Mouse (Mus musculus) embryonic facial prominence, embryonic 10.5 days (tissue): Measurements from ENCODE around the gene Boll. TPM values are rescaled to one million over a fixed set of nuclear protein-coding genes. Genes with fewer than 3 reads are reported as not detected.

Experiments used
- DNase-seq: peaks from one replicate; pipeline ENCODE4 v3.0.0-alpha.2; 2017; ENCODE audit warnings: low spot score
- H3K27ac ChIP-seq: fragments of 300-500 bp; sonication (generic); replicated peaks from 2 replicates; pipeline ENCODE4 v1.5.1; 2016; ENCODE audit warnings: mild to moderate bottlenecking
- H3K27me3 ChIP-seq: fragments of 300-500 bp; sonication (generic); replicated peaks from 2 replicates; pipeline ENCODE4 v1.6.1; 2016; ENCODE audit warnings: low read depth, mild to moderate bottlenecking; ENCODE audit not compliant: poor library complexity, severe bottlenecking
- H3K36me3 ChIP-seq: fragments of 300-500 bp; sonication (generic); replicated peaks from 2 replicates; pipeline ENCODE4 v1.6.1; 2016; ENCODE audit warnings: mild to moderate bottlenecking, moderate library complexity
- H3K4me1 ChIP-seq: fragments of 300-500 bp; sonication (generic); 2 replicates; pipeline ENCODE4 v1.6.1; 2016
- H3K4me3 ChIP-seq: fragments of 300-500 bp; sonication (generic); 2 replicates; pipeline ENCODE4 v1.5.1; 2016; ENCODE audit warnings: mild to moderate bottlenecking, moderate library complexity
- H3K9me3 ChIP-seq: fragments of 300-500 bp; sonication (generic); 2 replicates; pipeline ENCODE4 v1.6.1; 2016; ENCODE audit warnings: mild to moderate bottlenecking
- WGBS: fragments of 180-500 bp; shearing (Covaris S2); methylation state at CpG from one replicate; pipeline ENCODE4 v1.1.7; 2016; 5-methylcytosine and 5-hydroxymethylcytosine counted together
- polyA plus RNA-seq: library from polyadenylated mRNA; unstranded; fragments of >200 nt; fragmentation: Nextera tagmentation; extraction: Ambion mirVana; gene quantifications from 2 replicates; pipeline ENCODE4 v1.2.1, GENCODE M21; 2016

Gene Boll
- polyA plus RNA-seq, 1 experiment from 2014 or later, result not detected

GRCm38 (mm10) chr1:55236487-55236886, 126.8 kb downstream of the Boll start:
- Histone ChIP-seq H3K36me3 (0 out of 2 replicates have a peak, but pooled peaks cover 3% of the 10 kb centered on the region), H3K27ac (peak overlapping the region; percentile 81), H3K9me3 (no peaks in the 10 kb centered on the region), H3K4me1 (peaks cover 41% of the 10 kb centered on the region), H3K4me3 (peak overlapping the region; percentile 92), H3K27me3 (no peaks in the 10 kb centered on the region)
- DNase-seq, result no peak
- 42% methylated on average over 5 of the region's 5 CpGs for WGBS

DNA sequence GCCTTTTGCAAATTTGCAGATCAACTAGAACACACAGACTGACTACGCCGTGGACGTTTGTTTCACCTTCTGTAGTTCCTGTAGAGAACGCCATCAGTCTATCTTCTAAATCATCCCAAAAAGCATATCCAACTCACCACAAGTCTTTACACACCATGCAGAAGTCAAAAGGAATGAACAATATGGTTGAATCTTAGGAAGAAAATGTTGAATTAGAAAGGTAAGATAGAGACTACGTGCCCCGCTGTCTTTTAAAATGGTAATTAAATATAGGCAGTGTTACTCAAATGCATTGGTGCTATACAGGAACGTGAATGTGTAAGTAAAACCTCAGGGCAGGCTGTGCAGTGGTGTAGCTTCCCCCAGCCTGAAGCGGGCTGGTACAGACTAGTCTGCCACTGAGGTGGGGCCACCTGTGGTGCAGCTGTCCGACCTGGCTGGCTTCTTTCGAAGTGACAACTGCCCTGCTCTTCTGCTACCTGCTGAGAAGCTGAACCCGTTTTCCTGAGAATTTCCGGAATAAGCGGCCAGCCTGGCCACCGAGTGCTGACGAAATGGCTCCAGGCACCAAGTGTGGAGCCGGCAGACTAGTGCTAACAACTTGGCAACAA, 128.3 kb downstream of the Boll start:
- no peak for DNase-seq
- WGBS, result 55% methylated on average over 16 of the region's 16 CpGs
- peaks cover 29% of the 10 kb centered on the region for H3K4me1 ChIP-seq

GRCm38 (mm10) chr1:55228256-55228884, 134.9 kb downstream of the Boll start:
- 88% methylated on average over 8 of the region's 8 CpGs for WGBS
- peaks cover 26% of the 10 kb centered on the region for H3K4me1 ChIP-seq
- no peaks in the 10 kb centered on the region for H3K27me3 ChIP-seq
- no peaks in the 10 kb centered on the region for H3K36me3 ChIP-seq
- DNase-seq, result peak; percentile 4
- H3K9me3 ChIP-seq, result no peaks in the 10 kb centered on the region
- H3K4me3 ChIP-seq, result no peak overlapping the region
- H3K27ac ChIP-seq, result no peak overlapping the region

More for the DNA sequence above, 128.3 kb downstream of the Boll start:
- H3K27me3 ChIP-seq, result no peaks in the 10 kb centered on the region
- H3K4me3 ChIP-seq, result no peak overlapping the region
- no peak overlapping the region for H3K27ac ChIP-seq
- no peaks in the 10 kb centered on the region for H3K36me3 ChIP-seq
- H3K9me3 ChIP-seq, result no peaks in the 10 kb centered on the region

DNA sequence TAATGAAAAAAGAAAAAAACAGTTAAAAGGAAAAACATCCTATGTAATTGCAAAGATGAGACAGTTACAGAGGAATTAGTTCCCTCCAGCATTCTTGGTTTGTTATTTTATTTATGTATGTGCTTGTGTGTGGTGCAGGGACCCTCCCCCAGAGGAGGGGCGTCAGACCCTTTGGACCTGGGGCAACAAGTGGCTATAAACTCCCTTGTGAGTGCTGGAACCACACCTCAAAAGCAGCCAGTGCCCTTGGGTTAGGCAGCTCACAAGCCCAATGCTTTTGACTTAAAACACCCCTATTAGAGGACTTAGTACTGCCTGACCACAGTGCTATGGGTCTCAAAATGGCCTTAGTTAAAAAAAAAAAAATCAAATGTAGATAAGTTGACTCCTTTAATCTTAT, 135.9 kb downstream of the Boll start:
- 27% methylated on average over 1 of the region's 1 CpGs for WGBS

DNA sequence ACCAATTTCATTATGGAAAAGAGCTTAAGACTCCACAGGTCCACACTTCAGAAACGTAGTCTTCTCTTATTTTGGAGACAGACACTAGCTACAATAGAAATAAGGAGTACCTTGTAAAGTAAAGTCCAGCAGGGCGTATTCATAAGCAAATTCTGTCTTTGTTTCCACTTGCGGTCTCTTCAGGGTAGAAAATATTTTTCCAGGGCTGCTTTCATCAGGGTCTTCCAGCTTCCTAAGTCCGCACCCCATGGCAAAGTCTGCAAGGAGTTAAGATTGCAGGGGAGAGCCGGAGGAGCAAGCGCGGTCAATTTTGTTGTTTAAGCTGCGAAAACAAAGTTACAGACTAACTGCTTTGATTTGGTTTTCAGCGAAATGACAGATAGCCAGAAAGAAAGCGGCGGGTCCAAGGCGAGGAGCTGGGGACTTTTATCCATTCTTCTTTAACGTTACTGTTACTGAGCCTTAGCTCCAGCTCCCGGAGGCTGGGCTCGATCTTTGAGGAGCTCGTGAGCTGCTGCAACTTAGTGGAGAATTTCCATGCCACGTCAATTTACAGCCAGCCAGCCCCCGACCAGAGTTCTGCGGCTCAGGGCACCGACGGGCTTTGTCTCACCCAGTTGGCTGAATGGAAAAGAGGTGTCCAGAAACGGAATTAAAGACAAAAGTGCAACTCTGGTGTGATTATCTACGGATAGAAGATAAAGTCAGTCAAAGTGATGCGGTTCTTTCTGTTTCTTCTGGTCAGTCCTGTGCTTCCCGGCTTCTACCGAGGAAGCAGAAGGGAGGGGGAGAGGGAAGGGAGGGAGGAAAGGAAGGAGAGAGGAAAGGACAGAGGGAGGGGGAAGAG, 137.0 kb downstream of the Boll start, which contains the start of gene Rftn2:
Rftn2 (minus strand) TSS at position 772 of the 847 bp plus-strand sequence.
- peak within 1 kb of the TSS; percentile 64 for H3K4me3 ChIP-seq
- peak within 1 kb of the TSS; percentile 85 for H3K27ac ChIP-seq
- H3K9me3 ChIP-seq, result no peaks in the 10 kb centered on the region
- WGBS, result 1% methylated on average over 26 of the region's 26 CpGs
- H3K36me3 ChIP-seq, result no peaks in the 10 kb centered on the region
- peak; percentile 70 for DNase-seq
- peaks cover 31% of the 10 kb centered on the region for H3K4me1 ChIP-seq
- H3K27me3 ChIP-seq, result no peaks in the 10 kb centered on the region

More for the DNA sequence above, 135.9 kb downstream of the Boll start:
- Histone ChIP-seq H3K9me3 (no peaks in the 10 kb centered on the region), H3K4me3 (no peak overlapping the region), H3K27me3 (no peaks in the 10 kb centered on the region), H3K27ac (no peak overlapping the region), H3K36me3 (no peaks in the 10 kb centered on the region), H3K4me1 (peaks cover 28% of the 10 kb centered on the region)
- DNase-seq, result peak; percentile 9

GRCm38 (mm10) chr1:55225398-55225797, 137.9 kb downstream of the Boll start:
- WGBS, result 13% methylated on average over 3 of the region's 3 CpGs
- peak; percentile 47 for DNase-seq

DNA sequence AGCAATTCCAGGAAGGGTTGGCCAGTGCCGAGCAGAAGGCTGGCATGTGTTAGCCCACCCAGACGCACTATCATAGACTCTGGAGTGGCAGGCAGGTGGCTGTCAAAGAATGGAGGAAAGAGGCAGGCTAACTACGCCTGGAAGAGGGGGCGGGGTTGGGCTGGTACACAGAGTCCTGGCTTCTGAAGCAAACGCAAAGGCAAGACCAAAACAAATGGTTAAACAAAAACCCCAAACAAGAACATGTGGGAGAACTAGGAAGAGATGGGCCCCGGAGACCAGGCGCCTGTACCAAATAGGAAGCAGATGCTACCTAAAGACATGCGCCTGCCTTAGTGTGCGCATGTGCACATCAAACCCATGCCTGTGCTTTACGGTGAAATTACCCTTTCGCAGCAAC, 139.2 kb downstream of the Boll start:
- Histone ChIP-seq H3K4me3 (peak overlapping the region; percentile 64), H3K27ac (peak overlapping the region; percentile 85), H3K4me1 (peaks cover 34% of the 10 kb centered on the region), H3K36me3 (no peaks in the 10 kb centered on the region), H3K27me3 (no peaks in the 10 kb centered on the region), H3K9me3 (no peaks in the 10 kb centered on the region)
- DNase-seq, result peak; percentile 65
- WGBS, result 36% methylated on average over 11 of the region's 11 CpGs

More at GRCm38 (mm10) chr1:55225398-55225797, 137.9 kb downstream of the Boll start:
- Histone ChIP-seq H3K9me3 (no peaks in the 10 kb centered on the region), H3K27ac (peak overlapping the region; percentile 85), H3K27me3 (no peaks in the 10 kb centered on the region), H3K4me1 (peaks cover 32% of the 10 kb centered on the region), H3K4me3 (peak overlapping the region; percentile 64), H3K36me3 (no peaks in the 10 kb centered on the region)

DNA sequence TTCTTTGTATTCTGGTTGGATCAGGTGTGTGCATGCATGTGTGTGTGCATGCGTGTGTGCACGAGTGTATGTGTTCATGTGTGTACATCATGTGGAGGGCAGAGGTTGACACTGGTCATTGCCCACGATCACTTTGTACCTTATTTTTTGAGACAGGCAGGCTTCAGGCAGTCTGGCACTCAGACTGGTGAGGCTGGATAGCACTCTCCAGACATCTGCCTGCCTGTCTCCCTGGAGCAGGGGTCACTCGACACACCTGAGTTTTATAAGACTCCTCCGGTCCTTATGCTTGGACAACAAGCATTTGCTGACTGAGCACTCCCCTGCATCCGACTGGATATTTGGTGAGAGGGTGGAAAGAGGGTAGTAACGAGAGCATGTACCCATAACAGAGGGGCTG, 140.2 kb downstream of the Boll start:
- Histone ChIP-seq H3K27ac (no peak overlapping the region), H3K9me3 (no peaks in the 10 kb centered on the region), H3K4me3 (no peak overlapping the region), H3K36me3 (no peaks in the 10 kb centered on the region), H3K4me1 (peaks cover 34% of the 10 kb centered on the region), H3K27me3 (no peaks in the 10 kb centered on the region)
- whole genome bisulfite sequencing, result 83% methylated on average over 7 of the region's 7 CpGs
- DNase-seq, result peak; percentile 4

GRCm38 (mm10) chr1:55221352-55221751, 141.9 kb downstream of the Boll start:
- H3K27me3 ChIP-seq, result no peaks in the 10 kb centered on the region
- no peaks in the 10 kb centered on the region for H3K9me3 ChIP-seq
- H3K36me3 ChIP-seq, result no peaks in the 10 kb centered on the region
- H3K27ac ChIP-seq, result no peak overlapping the region
- peaks cover 25% of the 10 kb centered on the region for H3K4me1 ChIP-seq
- H3K4me3 ChIP-seq, result no peak overlapping the region
- DNase-seq, result no peak
- 88% methylated on average over 4 of the region's 4 CpGs for WGBS

DNA sequence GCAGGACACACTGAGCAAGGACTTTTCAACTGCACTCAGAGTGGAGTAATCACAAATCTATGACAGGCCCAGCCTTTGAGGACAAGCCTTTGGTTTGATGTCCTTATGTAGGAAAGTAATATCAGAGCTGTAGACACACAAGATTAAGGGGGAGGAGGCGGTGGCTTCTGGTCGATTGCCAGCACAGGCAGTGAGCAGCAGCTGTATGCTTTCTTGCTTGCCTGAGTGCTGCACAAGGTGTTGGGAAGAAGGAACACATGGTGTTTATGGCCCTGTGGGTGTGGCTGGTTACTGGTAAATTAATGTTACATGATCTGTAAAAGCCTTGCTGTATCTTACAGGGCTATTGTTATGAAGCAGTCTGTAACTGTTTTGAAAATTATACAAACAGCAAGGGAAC, 146.1 kb downstream of the Boll start:
- Histone ChIP-seq H3K27ac (no peak overlapping the region), H3K4me1 (peaks cover 9% of the 10 kb centered on the region; the same call in 1 of the 2 replicates), H3K36me3 (no peaks in the 10 kb centered on the region), H3K4me3 (no peak overlapping the region), H3K27me3 (no peaks in the 10 kb centered on the region), H3K9me3 (no peaks in the 10 kb centered on the region)
- no peak for DNase-seq
- WGBS, result 89% methylated on average over 2 of the region's 2 CpGs

DNA sequence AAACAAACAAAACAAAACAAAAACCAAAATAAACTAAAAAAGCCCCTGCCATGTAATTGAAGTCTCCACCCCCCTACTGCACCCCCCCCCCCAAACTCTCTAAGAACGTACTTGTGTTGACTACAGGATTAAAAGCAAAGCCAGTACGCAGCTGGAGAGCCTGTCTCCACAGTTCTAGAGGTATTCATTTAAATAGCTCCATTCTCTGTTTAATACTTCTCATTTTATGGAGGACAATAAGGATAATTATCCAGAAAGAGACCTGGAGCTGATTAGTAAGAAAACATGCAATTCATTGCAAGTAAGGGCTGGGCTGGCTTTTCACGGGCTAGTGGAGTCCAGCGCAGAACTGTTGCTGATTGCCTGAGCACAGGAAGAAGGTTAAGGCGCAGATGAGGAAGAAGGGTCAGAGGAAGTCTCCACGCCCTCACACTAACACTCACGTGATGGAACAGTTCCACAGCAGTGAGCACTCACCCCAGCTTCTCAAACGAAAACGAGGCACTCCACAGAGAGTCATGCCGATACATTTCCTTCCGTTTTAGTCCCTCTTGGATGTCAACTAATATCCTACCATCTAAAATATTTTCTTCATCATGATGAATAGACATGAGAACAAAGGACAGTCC, 148.0 kb downstream of the Boll start:
- Histone ChIP-seq H3K36me3 (no peaks in the 10 kb centered on the region; the same call in 1 of the 2 replicates), H3K27ac (no peak overlapping the region), H3K4me1 (peaks cover 19% of the 10 kb centered on the region), H3K4me3 (no peak overlapping the region), H3K27me3 (no peaks in the 10 kb centered on the region), H3K9me3 (no peaks in the 10 kb centered on the region)
- 67% methylated on average over 11 of the region's 11 CpGs for WGBS
- DNase-seq, result no peak

DNA sequence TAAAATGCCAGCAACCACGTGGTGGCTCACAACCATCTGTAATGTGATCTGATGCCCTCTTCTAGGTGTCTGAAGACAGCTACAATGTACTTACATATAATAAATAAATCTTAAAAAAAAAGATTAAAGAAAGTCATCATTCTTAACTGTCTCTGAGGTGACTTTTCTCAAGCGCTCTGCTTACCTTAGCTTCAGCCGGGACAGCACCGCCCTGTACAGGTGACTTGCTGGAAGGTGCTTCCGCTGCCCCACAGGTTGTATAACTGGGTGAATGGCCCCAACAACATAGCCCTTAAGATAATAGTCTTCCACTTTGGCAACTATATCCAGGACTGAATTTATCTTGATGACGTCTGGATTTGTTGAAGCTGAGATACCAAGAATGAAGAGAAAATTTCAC, 149.3 kb downstream of the Boll start:
- 86% methylated on average over 6 of the region's 6 CpGs for WGBS

More for the DNA sequence above, 149.3 kb downstream of the Boll start:
- Histone ChIP-seq H3K4me3 (no peak overlapping the region), H3K27me3 (no peaks in the 10 kb centered on the region), H3K27ac (no peak overlapping the region), H3K9me3 (no peaks in the 10 kb centered on the region), H3K36me3 (no peaks in the 10 kb centered on the region; the same call in 1 of the 2 replicates), H3K4me1 (peaks cover 27% of the 10 kb centered on the region)
- no peak for DNase-seq
